Mouse (Mus musculus): Measurements from ENCODE around the gene Krt6a. TPM values are rescaled to one million over a fixed set of nuclear protein-coding genes. Genes with fewer than 3 reads are reported as not detected.
A peak's percentile ranks its signal among the peaks of the same experiment; 100 is the strongest.

Krt6a gene
- 0.03 TPM in 1 of 2 replicates, not detected in the other for polyA plus RNA-seq (2012; ENCODE audit: insufficient read depth, low replicate concordance)

GRCm38 (mm10) chr15:101694207-101694606 lies at the start of gene Krt6a:
Gene Krt6a, minus strand, starts transcription at chr15:101694307.
- H3K4me1 ChIP-seq = no peaks in the 10 kb centered on the region
- peaks cover 21% of the 10 kb centered on the region for H3K27me3 ChIP-seq (replicated peaks)
- no peaks in the 10 kb centered on the region for H3K36me3 ChIP-seq (replicated peaks; ENCODE audit: low read length)
- no peak within 1 kb of the TSS for H3K4me3 ChIP-seq (replicated peaks)
- H3K9me3 ChIP-seq = no peaks in the 10 kb centered on the region
- TF ChIP-seq FLI1 (IDR thresholded peaks at IDR 0.05; ENCODE audit: low read length) (no peak), GATA1 (IDR thresholded peaks at IDR 0.05; ENCODE audit: borderline replicate concordance, low read length) (no peak)

- Histone ChIP-seq H3K27me3 (replicated peaks) (peaks cover 70% of the 10 kb centered on the region), H3K4me1 (no peaks in the 10 kb centered on the region), H3K9me3 (no peaks in the 10 kb centered on the region), H3K36me3 (replicated peaks; ENCODE audit: low read length) (no peaks in the 10 kb centered on the region), H3K4me3 (replicated peaks) (no peak within 1 kb of the TSS)
- TF ChIP-seq GATA1 (IDR thresholded peaks at IDR 0.05; ENCODE audit: borderline replicate concordance, low read length) (no peak), FLI1 (IDR thresholded peaks at IDR 0.05; ENCODE audit: low read length) (no peak)
Observed at GRCm38 (mm10) chr15:101742711-101743110, 48.6 kb upstream of the Krt6a start, which contains the start of gene Krt71. Gene Krt71, minus strand, starts transcription at chr15:101743109.

DNA sequence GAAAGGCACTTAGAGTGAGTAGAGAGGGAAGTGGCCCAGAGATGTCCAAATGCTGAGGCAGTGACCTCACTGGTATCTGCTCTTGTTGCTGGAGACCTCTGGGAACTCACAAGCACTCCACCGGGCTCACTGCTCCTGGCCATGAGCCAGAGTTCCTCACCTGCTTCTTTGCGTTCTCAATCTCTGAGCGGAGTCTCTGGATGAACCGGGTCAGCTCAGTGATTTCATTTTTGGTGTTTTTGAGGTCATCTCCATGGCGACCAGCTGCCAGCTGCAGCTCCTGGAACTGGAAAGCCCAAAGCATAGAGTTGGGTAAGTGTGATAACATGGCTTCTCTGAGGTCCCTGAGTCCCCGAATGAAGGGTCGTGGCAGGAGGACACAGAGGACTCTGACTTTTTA lies 43.7 kb upstream of the Krt6a start:
- no peak for TF ChIP-seq FLI1 (IDR thresholded peaks at IDR 0.05; ENCODE audit: low read length)
- Histone ChIP-seq H3K27me3 (replicated peaks) (peaks cover 64% of the 10 kb centered on the region), H3K9me3 (no peaks in the 10 kb centered on the region), H3K4me3 (replicated peaks) (no peak overlapping the region), H3K36me3 (replicated peaks; ENCODE audit: low read length) (no peaks in the 10 kb centered on the region), H3K4me1 (peaks cover 5% of the 10 kb centered on the region; the same call in 1 of the 2 replicates)

DNA sequence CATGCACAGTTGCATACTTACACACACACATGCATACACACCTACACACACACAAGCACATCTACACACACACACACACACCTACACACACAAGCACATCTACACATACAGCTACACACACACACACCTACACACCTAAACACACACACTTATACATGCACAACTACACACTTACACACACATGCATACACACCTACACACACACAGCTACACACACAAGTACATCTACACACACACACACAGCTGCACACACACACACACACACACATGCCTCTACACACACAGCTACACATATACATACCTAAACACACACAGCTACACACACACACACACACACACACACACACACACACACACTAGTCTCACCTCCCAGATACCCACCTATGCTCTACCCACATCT lies 36.5 kb upstream of the Krt6a start:
- H3K4me1 ChIP-seq = peaks cover 5% of the 10 kb centered on the region; the same call in 1 of the 2 replicates
- no peaks in the 10 kb centered on the region for H3K9me3 ChIP-seq
- H3K4me3 ChIP-seq (replicated peaks) = no peak overlapping the region
- TF ChIP-seq FLI1 (IDR thresholded peaks at IDR 0.05; ENCODE audit: low read length) = no peak
- no peak for TF ChIP-seq GATA1 (IDR thresholded peaks at IDR 0.05; ENCODE audit: borderline replicate concordance, low read length)
- H3K36me3 ChIP-seq (replicated peaks; ENCODE audit: low read length) = no peaks in the 10 kb centered on the region
- peaks cover 35% of the 10 kb centered on the region for H3K27me3 ChIP-seq (replicated peaks)

DNA sequence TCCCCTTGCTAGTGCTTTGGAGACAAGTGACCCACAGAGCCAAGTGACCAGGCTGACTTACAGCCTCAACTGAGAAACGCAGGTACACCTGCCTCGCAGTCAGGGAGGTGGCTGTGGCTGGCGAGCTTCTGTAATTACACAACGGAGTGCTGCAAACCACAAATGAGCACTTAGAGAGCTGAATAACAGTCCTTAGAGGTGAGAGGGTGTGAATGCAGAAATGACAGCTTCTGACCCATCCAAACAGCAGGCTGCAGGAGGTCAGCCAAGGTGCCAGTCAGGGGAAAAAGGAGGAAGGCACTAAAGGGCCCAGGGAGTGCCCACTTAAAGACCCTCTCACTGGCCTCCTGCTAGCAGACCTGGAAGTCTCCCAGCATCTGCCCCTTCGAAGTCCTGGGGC lies 30.6 kb upstream of the Krt6a start:
- H3K9me3 ChIP-seq = no peaks in the 10 kb centered on the region
- H3K4me1 ChIP-seq = no peaks in the 10 kb centered on the region
- no peak overlapping the region for H3K4me3 ChIP-seq (replicated peaks)
- H3K36me3 ChIP-seq (replicated peaks; ENCODE audit: low read length) = no peaks in the 10 kb centered on the region
- H3K27me3 ChIP-seq (replicated peaks) = peaks cover 50% of the 10 kb centered on the region
- TF ChIP-seq FLI1 (IDR thresholded peaks at IDR 0.05; ENCODE audit: low read length) = no peak
- no peak for TF ChIP-seq GATA1 (IDR thresholded peaks at IDR 0.05; ENCODE audit: borderline replicate concordance, low read length)

DNA sequence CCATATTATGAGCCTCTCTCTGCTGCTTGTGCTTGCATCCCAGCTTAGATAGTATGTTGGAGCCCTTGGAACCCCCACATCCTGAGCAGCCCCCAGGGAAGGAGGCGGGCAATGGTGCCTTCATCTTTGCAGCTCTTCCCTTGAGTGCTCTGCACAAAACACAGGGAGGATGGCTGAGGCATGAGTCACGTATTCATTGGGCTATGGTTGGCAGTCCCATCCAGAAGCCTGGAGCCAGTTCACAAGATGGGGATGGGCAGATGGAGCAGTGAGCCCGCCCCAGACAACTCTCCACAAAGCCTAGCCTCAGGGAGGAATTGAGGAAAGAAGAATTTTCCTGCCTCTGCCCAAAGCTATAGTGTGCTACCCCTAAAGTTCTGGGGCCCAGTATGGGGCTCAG lies 21.7 kb upstream of the Krt6a start:
- Histone ChIP-seq H3K27me3 (replicated peaks) (peaks cover 39% of the 10 kb centered on the region), H3K36me3 (replicated peaks; ENCODE audit: low read length) (no peaks in the 10 kb centered on the region), H3K9me3 (no peaks in the 10 kb centered on the region), H3K4me3 (replicated peaks) (no peak overlapping the region), H3K4me1 (no peaks in the 10 kb centered on the region)
- TF ChIP-seq GATA1 (IDR thresholded peaks at IDR 0.05; ENCODE audit: borderline replicate concordance, low read length) (no peak), FLI1 (IDR thresholded peaks at IDR 0.05; ENCODE audit: low read length) (no peak)

- Histone ChIP-seq H3K4me1 (no peaks in the 10 kb centered on the region), H3K27me3 (replicated peaks) (peaks cover 41% of the 10 kb centered on the region), H3K36me3 (replicated peaks; ENCODE audit: low read length) (no peaks in the 10 kb centered on the region), H3K9me3 (no peaks in the 10 kb centered on the region), H3K4me3 (replicated peaks) (no peak overlapping the region)
- no peak for TF ChIP-seq GATA1 (IDR thresholded peaks at IDR 0.05; ENCODE audit: borderline replicate concordance, low read length)
- TF ChIP-seq FLI1 (IDR thresholded peaks at IDR 0.05; ENCODE audit: low read length) = no peak
Observed at GRCm38 (mm10) chr15:101714356-101714755, 20.2 kb upstream of the Krt6a start.

- Histone ChIP-seq H3K4me1 (no peaks in the 10 kb centered on the region), H3K27me3 (replicated peaks) (peaks cover 40% of the 10 kb centered on the region), H3K9me3 (no peaks in the 10 kb centered on the region), H3K4me3 (replicated peaks) (no peak overlapping the region), H3K36me3 (replicated peaks; ENCODE audit: low read length) (no peaks in the 10 kb centered on the region)
- no peak for TF ChIP-seq FLI1 (IDR thresholded peaks at IDR 0.05; ENCODE audit: low read length)
- no peak for TF ChIP-seq GATA1 (IDR thresholded peaks at IDR 0.05; ENCODE audit: borderline replicate concordance, low read length)
Observed at GRCm38 (mm10) chr15:101713731-101714130, 19.6 kb upstream of the Krt6a start.

GRCm38 (mm10) chr15:101712720-101713119 lies 18.6 kb upstream of the Krt6a start, which contains the start of gene Krt5:
Gene Krt5, minus strand, starts transcription at chr15:101712898.
- Histone ChIP-seq H3K4me1 (no peaks in the 10 kb centered on the region), H3K27me3 (replicated peaks) (peaks cover 44% of the 10 kb centered on the region), H3K36me3 (replicated peaks; ENCODE audit: low read length) (no peaks in the 10 kb centered on the region), H3K9me3 (no peaks in the 10 kb centered on the region), H3K4me3 (replicated peaks) (no peak within 1 kb of the TSS)
- no peak for TF ChIP-seq GATA1 (IDR thresholded peaks at IDR 0.05; ENCODE audit: borderline replicate concordance, low read length)
- no peak for TF ChIP-seq FLI1 (IDR thresholded peaks at IDR 0.05; ENCODE audit: low read length)

GRCm38 (mm10) chr15:101708683-101709082 lies 14.6 kb upstream of the Krt6a start:
- no peak for TF ChIP-seq GATA1 (IDR thresholded peaks at IDR 0.05; ENCODE audit: borderline replicate concordance, low read length)
- TF ChIP-seq FLI1 (IDR thresholded peaks at IDR 0.05; ENCODE audit: low read length) = no peak
- Histone ChIP-seq H3K4me1 (no peaks in the 10 kb centered on the region), H3K4me3 (replicated peaks) (peak overlapping the region; percentile 11), H3K36me3 (replicated peaks; ENCODE audit: low read length) (no peaks in the 10 kb centered on the region), H3K27me3 (replicated peaks) (peaks cover 46% of the 10 kb centered on the region), H3K9me3 (no peaks in the 10 kb centered on the region)

DNA sequence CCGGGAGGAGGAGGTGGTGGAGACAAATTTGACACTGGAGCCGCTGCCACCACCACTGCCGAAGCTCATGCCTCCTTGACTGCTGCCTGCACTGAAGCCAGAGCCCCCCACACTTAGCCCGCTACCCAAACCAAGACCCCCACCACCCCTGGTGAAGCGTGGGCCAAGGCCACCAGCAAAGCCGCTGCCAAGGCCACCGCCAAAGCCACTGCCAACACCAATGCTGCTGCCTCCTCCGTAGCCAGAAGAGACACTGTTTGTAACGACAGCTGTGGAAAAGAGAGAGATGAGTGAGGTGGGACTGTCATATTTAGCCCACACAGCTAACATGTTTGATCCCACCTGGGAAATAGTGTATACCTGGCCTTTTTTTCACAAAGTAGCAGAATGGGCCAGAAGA lies 13.3 kb upstream of the Krt6a start:
- Histone ChIP-seq H3K9me3 (no peaks in the 10 kb centered on the region), H3K4me1 (no peaks in the 10 kb centered on the region), H3K4me3 (replicated peaks) (no peak overlapping the region), H3K27me3 (replicated peaks) (peaks cover 38% of the 10 kb centered on the region), H3K36me3 (replicated peaks; ENCODE audit: low read length) (no peaks in the 10 kb centered on the region)
- no peak for TF ChIP-seq GATA1 (IDR thresholded peaks at IDR 0.05; ENCODE audit: borderline replicate concordance, low read length)
- TF ChIP-seq FLI1 (IDR thresholded peaks at IDR 0.05; ENCODE audit: low read length) = no peak

Data from megakaryocyte, embryonic 14.5 days (primary cell).